Comparison of ENCODE assay signal across 10 mouse cellular contexts in the genomic region with DNA sequence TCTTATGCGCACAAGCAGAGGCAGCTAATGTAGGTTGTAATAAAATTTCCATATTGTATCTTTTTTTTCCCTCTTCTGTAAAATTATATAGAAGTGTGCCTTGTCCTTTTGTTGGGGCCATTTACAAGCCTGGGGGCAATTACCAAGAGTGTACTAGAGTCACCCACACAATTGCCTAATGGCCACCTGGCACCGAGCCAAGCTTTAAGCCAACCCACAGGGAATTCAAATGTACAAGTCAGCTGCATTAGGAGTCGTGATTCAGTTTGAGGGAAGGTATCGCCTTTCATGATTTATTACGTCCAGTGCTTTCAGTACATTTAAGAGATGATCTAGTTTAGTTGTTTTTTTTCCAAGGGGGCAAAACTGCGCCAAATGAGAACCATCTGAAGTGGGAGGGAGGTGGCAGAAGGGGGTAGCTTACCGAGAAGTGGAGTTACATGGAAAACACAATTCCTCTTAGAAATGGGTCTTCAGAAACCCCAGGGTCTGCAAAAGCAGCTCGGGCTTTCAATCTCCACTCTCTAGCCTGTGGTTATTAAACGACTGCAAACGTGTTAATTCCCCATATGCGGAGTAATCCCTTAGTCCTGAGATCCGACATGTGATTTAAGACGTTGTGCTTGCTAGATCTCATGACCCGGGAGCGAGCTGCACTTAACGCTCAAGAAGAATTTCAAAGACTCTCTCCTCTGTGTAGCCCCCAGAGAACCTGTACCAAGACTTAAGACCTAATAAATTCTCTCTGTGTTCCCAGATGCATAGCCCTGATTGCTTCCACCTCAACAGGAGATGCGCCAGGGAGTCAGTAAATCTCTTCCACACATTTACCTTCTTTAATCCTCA.
A peak's percentile ranks its signal among the peaks of the same experiment; 100 is the strongest.
DNase-seq lines count a peak whose midpoint lies in the region; ATAC-seq lines count a peak whose summit lies in the region.
"Had no signal": no experiment of that assay in that cellular context is flagged by ENCODE, and none has a peak within 500 bp of the region (broad histone marks: within the 10 kb centered on the region; RNA-seq: fewer than 3 reads in every experiment).

No protein-coding gene starts in this region.

- peak overlapping the region; percentile 26; the same call in 1 of the 2 replicates for H3K4me2 ChIP-seq in embryonic facial prominence, embryonic 12.5 days (replicated peaks)
- no peak overlapping the region for H3K4me2 ChIP-seq in hindbrain, embryonic 14.5 days (replicated peaks)
- H3K4me2 ChIP-seq: stomach, embryonic 15.5 days had no signal

- H3K9ac ChIP-seq in embryonic facial prominence, embryonic 12.5 days, result no peak overlapping the region
- H3K9ac ChIP-seq in hindbrain, embryonic 14.5 days, result no peak overlapping the region
- H3K9ac ChIP-seq: stomach, embryonic 15.5 days had no signal

- peaks cover 8% of the 10 kb centered on the region; the same call in 1 of the 2 replicates for H3K4me1 ChIP-seq in embryonic facial prominence, embryonic 12.5 days
- H3K4me1 ChIP-seq in hindbrain, embryonic 14.5 days (replicated peaks; ENCODE audit: control insufficient read depth, insufficient read depth, low read length), result peaks cover 9% of the 10 kb centered on the region; the same call in 1 of the 2 replicates
- H3K4me1 ChIP-seq: stomach, embryonic 15.5 days had no signal

- peak overlapping the region; percentile 41; the same call in 1 of the 2 replicates for H3K27ac ChIP-seq in embryonic facial prominence, embryonic 12.5 days
- H3K27ac ChIP-seq in hindbrain, embryonic 14.5 days, result no peak overlapping the region
- H3K27ac ChIP-seq: stomach, embryonic 15.5 days had no signal

- peak; percentile 35 for DNase-seq in lung, postnatal 36 days
- DNase-seq in lung, postnatal 25 days (ENCODE audit: low spot score), result no peak
- DNase-seq in hindbrain, embryonic 14.5 days (ENCODE audit: low spot score), result peak; percentile 63
- DNase-seq in retina, postnatal 1 day, result peak; percentile 86
- no peak for DNase-seq in layer of hippocampus, adult 18-20 months (ENCODE audit: low spot score in 2 of 2)
- DNase-seq: cerebellum, adult 8-10 months; layer of hippocampus, postnatal 36 days had no signal

- H3K9me3 ChIP-seq in embryonic facial prominence, embryonic 12.5 days, result no peaks in the 10 kb centered on the region
- H3K9me3 ChIP-seq in hindbrain, embryonic 14.5 days (ENCODE audit: control insufficient read depth, low read length), result no peaks in the 10 kb centered on the region
- H3K9me3 ChIP-seq: stomach, embryonic 15.5 days had no signal

- H3K27me3 ChIP-seq in embryonic facial prominence, embryonic 12.5 days, result no peaks in the 10 kb centered on the region
- H3K27me3 ChIP-seq in hindbrain, embryonic 14.5 days (ENCODE audit: control insufficient read depth, insufficient read depth, low read length), result no peaks in the 10 kb centered on the region
- H3K27me3 ChIP-seq: stomach, embryonic 15.5 days had no signal

- 35% methylated on average over 17 of the region's 17 CpGs for WGBS in embryonic facial prominence, embryonic 12.5 days
- WGBS in hindbrain, embryonic 14.5 days, result 42% methylated on average over 17 of the region's 17 CpGs

- no peaks in the 10 kb centered on the region for H3K36me3 ChIP-seq in embryonic facial prominence, embryonic 12.5 days
- H3K36me3 ChIP-seq in hindbrain, embryonic 14.5 days (replicated peaks; ENCODE audit: control insufficient read depth, insufficient read depth), result no peaks in the 10 kb centered on the region
- H3K36me3 ChIP-seq: stomach, embryonic 15.5 days had no signal

- ATAC-seq in embryonic facial prominence, embryonic 12.5 days (ENCODE audit: insufficient number of reproducible peaks, insufficient read depth, low FRiP score, low TSS enrichment), result peak; percentile 90
- ATAC-seq in hindbrain, embryonic 14.5 days (ENCODE audit: low FRiP score), result peak; percentile 59; the same call in 1 of the 2 replicates
- ATAC-seq in monocyte, adult 5-6 weeks (replicated peaks; ENCODE audit: insufficient number of reproducible peaks, low FRiP score, low TSS enrichment, poor library complexity, severe bottlenecking), result no peak

- no peak overlapping the region for H3K4me3 ChIP-seq in embryonic facial prominence, embryonic 12.5 days
- no peak overlapping the region for H3K4me3 ChIP-seq in hindbrain, embryonic 14.5 days (replicated peaks; ENCODE audit: low read length)
- H3K4me3 ChIP-seq: stomach, embryonic 15.5 days had no signal

Comparison
In these comparisons a context has a peak if more than half of its experiments do, and no peak if none do; other contexts are left out.
1. DNase-seq: peak in lung, postnatal 36 days (single experiment), hindbrain, embryonic 14.5 days (single experiment) and retina, postnatal 1 day (single experiment); none in lung, postnatal 25 days (single experiment) and layer of hippocampus, adult 18-20 months (0 of 2).